Mouse (Mus musculus) kidney, postnatal 36 days (tissue): Measurements from ENCODE around the gene Il4i1.
"Not testable (repeated sequence)": the region's sequence is repeated elsewhere in the genome, so short reads cannot be mapped to it uniquely, and the experiment has no call there.

Source experiments
- DNase-seq, 2 experiments: peaks; one replicate each; pipeline ENCODE4 v3.0.0; 2021 to 2022; ENCODE audit warnings: mixed read lengths in 2 of 2

The Il4i1 gene

DNA sequence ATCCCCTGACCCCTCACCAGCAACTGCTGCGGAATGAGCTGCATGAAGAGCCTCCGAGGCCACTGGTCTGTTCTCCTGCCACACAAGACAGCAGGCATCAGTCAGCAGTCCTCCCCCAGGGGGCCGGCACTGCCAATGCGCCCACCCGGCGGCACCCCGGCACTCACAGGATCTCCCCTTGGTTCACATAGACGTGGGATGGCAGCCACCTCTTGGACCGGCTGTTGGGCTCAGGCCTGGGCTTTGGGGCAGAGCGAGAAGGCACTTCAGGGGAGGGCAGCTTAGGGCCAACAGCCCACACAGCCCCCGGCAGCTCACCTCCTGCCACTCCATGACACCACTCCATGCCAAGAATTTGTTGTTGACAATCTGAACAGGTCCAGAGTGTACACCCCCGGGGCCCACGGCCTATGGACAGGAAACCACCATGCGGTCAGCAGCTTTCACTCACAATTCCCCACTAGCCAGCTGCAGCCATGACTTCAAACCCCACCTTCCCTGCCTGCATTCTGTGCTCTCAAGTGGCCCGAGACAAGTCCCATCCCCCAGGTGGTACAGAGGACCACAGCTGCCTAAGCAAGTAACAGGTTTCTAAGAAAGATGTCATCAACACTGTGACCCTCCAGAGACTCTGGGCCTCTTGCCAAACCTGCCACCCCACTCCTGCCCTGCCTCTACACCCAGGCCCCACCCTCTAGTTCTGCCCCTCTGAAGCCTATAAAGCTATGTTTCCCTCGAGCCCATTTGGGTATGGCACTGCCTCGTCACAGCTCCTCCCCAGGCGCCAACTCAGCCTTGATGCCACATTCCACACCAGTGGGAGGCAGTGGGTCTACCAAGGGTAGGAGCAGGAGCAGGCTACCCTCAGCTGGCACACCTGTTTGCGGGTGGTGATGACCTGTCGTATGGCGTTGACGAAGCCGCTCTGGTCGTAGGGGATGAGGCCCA lies 48.7 kb downstream of the Il4i1 start:
- DNase-seq: no peak

DNA sequence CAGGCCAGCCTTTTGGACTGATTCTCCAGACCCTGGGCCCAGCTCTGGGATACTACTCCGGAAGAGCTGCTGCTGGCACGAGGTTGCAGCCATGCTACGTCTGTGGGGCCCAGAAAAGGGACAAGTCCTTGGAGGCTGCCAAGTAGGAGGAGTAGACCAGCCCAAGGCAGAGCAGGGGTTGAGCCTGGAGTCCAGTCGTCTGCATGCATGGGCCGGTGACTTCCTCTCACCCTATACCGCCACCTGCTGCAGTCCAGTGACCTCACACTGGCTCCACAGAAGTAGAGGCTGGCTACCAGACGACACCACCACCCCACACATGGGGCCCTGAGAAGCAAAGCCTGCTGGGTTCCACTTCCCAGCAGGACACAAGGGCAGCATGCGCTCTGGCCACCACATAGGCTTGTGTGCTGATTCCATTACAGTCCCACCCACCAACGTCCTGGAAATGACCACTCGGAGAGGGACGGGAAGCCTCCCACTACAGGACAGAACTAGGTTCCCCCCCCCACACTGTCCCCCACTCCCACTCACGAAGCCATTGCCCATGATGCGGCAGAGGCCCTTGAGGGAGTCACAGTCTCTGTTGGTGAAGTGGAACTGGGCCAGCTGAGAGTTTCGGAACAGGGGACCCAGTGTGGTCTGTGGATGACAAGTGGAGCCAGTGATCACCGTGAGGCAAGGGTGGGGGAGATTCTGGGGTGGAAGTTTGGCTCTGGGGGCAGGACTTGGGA lies 50.3 kb downstream of the Il4i1 start:
- peak; percentile 72 to 75 for DNase-seq

DNA sequence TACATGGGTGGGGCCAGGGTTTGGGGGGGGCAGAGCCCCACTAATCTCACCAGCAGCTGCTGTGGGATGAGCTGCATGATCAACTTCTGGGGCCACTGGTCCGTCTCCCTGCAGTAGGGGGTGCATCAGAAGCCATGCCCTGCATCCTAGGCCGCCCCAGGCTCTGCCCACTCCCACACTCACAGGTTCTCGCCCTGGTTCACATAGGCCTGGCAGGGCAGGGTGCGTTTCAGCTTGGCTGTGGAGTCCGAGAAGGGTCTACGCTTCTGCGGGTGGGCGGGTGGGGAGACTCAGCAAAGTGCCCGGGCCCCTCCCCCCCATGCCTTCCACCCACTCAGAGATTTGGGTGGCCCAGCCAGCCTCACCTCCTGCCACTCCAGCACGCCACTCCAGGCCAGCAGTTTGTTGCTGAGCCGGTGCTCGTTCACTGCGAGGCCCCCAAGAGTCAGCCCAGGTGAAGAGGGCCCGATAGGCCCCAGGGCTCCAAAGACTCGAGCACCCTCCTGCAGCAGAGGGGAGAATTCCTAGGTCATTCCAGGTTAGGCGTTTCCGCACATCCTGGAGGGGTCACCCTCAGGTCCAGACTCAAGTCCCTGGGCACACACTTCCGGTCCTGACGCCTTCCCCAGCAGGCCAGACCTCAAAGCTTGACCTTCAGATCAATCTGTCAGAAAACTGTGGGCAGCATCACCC lies 51.0 kb downstream of the Il4i1 start:
- DNase-seq: no peak

DNA sequence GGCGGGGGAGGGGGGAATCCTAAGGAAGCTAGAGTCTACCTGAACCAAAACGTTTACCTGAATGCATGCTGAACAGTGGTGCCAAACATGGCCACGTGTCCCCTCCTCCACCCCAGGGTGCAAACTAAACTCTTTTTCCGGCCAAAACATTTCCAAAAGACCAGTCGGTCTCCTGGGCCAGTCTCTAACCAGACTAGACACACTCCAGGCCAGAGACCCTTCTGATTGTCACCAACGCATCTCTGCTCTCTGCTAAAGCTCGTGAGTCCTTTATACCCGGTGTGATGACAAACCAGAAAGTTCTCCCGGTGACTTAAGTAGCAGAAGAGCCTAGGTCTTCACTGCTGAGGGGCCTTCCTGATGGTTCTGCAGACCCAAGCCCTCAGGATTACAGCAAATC lies 51.6 kb downstream of the Il4i1 start:
- no peak for DNase-seq

DNA sequence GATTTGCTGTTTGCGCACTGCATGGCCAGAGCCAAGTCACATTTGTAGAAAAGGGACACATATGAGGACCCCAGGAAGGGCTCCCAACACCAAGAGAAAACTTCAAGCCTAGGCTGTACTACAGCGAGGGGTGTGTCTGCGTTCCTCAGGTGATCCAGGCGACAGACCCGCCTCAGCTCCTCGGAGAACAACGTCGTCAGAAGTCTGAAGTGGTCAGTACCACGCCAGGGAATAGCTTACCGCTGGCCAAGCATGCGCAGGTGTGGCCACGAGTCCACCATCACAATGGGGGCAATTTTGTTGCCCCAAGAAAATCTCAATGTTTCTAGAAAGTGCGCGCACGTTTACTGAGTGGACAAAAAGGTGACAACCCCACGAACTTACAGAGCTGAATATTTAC lies 52.3 kb downstream of the Il4i1 start:
- peak; percentile 44 to 54 for DNase-seq

DNA sequence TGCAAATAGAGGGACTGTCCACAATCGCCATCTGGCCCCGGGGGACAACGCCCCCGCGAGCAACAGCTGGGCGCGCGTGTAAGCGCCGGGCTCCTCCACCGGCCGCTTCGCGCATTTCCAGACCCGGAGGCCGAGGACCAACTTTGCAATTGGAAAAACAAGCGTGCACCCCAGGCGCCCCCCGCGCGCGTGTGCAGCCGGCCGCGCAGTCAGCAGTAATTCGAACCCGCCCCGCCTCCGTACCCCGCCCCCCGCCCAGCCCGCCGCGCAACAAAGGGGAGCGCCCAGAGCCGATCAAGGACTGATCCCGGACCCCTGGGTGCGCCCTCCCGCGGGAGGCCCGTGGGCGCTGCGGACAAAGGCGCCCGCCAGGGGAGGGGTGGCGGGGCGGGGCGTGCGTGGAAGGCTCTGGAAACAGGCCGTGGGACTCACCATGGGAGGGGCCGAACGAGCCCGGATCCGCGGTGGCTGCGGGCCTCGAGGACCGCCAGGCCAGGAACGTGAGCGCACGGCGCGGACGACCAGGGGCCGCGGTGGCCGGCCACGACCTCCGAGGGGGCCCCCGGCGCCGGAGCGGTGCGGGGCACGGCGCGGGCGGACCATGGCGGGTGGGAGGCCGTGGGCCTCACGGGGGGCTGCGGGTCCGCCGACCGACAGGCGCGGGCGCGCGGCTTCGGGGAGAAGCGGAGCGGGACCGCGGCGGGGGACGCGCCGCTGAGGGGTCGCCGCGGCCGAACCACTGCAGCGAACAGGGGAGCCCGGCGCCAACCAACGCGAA lies 52.9 kb downstream of the Il4i1 start:
- peak; percentile 62 to 83 for DNase-seq

DNA sequence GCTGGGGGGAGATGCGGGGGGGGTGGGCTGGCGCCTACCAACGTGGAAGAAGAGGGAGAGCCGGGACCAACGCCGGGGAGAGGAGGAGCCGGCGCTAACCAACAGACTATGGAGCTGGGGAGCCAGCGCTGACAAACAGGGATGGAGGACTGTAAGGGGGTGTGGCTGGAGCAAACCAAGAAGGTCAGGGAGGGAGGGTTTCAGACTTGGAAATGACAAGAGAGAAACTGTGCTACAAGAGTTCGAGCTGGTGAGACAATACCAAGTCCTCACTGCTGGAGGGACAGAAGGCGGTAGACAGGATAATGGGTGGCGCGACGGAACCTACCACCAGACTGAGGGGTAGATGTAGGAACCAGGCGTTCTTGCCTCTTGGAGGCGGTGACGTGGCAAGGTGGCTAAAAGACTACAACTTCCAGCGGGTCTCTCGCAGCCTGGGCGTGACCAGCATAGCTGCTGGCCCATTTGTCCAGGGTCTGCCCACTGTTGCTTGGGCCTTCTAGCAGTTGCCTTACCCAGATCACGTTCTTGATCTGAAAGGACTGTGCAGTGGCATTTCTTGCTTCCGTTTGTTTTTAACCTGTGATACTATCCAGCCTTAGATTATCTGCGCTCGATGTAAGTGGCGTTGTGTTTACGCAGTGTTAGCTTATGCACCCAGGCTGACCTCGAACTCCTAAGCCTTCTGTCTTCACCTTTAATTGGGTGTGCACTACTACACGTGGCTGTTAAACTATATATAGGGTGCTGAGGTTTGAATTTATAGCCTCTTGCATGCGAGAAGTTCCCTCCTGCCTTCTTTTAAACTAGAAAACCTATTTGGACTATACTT lies 53.7 kb downstream of the Il4i1 start, which contains the start of gene Ptov1:
Gene Ptov1 (minus strand): TSS at position 92 of the 832 bp plus-strand sequence.
- peak; percentile 93 to 96 for DNase-seq

DNA sequence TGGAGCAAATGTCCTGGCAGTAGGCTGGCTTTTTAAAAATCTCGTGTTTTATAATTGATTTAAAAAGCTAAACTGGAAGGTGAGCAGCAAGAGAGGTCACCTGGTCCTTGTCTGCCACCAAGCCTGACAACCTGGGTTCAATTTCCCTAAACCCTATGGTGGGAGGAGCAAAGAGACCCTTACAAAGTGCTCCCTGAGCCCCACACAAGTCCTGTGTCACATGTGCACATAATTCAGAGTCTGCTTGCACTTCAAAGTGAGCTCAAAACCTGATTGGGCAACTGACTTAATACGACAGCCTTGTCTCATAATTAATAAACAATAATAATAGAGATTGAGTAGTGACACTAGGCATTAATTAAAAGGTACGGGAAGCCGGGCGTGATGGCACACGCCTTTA lies 54.4 kb downstream of the Il4i1 start:
- no peak for DNase-seq

DNA sequence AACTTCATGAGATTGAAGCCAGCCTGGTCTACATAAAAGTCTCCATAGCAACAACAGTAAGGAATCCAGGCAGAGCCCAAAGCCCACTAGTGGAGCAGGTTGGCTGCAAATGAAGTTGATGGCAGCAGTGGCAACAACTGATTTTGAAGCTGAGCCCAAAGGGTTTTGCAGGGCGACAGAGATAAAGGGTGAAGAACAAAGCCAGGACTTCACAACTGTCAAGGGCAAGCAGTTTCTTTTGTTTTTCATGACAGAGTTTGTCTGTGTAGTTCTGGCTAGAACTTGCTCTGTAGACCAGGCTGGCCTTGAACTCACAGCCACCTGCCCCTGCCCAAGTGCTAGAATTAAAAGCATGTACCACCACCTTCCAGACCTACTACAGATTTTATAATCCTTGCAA lies 55.0 kb downstream of the Il4i1 start:
- DNase-seq: no peak

DNA sequence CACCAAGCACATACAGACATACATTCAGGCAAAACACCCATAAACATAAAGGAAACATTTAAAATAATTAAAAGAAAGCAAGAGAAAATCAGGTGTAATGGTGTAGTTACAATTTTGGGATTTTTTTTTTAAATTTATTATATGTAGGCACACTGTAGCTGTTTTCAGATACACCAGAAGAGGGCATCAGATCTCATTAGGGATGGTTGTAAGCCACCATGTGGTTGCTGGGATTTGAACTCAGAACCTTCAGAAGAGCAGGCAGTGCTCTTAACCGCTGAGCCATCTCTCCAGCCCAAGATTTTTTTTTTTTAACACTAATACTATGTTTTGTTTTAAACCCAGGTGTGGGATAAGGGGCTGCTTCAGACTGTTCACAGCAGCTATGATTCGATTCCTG lies 55.6 kb downstream of the Il4i1 start:
- not testable (repeated sequence) for DNase-seq

DNA sequence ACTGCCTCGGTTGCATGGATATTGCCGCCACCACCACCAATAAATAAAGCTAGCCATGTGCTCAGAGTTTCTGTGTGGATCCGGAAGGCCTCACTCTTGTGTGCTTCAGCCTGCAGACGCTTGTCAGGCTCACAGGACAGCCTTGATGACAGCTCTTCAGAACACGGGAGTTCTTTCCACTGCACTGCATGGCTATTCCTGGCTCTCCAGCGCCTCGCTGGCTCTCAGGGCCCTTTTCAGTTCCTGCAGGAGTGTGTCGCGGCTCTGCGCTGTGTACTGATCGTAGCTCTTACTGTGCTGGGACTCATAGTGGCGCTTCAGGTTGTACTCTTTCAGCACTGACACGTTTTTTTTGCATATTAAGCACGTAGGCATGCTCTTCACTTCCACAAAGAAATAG lies 61.6 kb downstream of the Il4i1 start:
- no peak for DNase-seq

DNA sequence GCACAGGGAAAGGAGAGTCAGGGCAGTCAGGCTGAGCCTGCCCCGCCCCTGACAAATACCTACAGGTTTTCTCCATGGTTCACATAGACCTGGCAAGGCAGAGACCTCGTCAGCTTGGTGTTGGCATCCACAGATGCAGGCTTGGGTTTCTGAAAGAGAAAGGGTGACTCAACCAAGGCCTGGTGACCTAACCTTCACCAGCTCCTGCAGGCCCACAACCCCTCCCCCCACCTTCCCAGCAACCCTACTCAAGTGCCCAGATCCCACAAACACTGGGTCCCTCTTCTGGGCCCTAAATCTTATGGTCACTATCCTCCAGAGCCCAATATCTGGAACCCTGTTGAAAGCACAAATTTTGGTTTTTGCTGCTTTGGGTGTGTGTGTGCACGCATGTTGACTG lies 66.8 kb downstream of the Il4i1 start:
- no peak for DNase-seq

DNA sequence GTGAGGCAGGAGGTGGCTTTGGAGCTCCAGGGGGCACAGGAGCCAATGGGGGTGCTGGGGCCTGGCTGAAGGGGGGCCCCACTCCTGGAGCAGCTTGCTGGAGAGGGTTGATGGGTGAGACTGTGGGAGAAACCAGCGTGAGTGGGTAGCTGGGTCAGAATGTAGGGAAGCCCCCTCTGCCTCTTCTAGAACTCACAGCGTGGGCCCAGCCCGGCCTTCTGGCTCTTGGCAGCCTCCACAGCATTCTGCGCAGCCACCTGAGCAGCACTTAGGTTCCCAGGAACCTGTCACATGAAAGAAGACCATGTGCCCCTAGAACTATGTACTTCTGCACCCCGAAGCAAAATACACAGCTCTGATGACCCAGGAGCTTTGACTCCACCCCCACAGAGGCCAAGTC lies 68.5 kb downstream of the Il4i1 start:
- DNase-seq: no peak

DNA sequence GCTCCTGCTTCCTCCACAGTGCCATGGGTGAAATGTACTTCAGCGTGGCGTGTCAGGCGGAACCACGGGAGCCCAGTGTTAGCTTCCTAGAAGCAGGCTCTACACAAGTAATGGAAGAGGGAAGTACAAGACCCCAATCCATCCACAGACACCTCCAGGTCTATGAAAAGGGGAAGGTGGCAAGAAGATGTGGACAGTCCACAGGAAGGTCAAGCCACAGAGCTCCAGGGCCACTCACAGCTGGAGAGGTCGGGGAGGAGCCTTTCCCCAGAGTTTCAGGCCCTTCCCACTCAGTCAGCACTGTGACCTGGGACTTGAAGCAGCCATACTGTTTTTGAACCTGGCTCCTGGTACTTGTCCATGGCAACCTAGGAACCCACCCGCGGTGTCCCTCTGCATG lies 70.8 kb downstream of the Il4i1 start:
- DNase-seq: no peak

DNA sequence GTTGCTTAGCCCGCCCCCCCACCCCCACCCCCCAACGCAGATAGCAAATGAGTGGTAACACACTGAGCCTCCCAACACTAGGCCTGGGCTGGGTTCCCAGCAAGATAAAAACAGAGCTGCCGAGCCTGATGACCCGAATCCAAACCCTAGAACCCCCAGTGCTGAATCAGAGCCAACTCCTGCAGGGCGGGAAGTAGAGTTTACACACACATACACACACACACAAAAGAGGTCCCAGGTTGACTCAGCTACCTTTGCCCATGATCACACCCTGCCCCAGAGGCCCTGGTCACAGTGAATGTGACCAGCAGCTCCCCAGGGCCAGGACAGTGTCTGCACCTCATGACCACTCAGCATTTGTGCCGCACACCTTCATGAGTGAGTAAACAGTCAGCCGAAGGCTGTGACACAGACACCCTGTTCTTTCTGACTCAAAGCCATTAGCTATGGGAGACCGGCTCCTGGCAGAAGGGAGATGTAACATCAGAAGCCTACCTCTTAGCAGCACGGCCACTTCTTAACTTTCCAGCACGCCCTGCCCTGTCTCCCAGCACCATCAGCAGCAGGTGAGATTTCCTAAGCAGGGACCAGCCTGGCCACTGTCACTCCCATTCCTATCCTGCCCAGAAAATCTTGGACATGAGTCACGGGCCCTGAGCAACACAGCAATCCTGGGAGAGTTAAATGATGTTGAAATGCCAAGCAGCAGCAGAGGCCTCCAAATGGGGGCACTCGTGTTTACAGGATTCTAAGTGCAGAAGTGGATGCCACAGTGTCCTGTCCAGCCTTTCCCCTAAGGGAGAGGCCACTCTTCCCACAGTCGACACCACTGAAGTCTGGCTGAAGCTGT lies 72.3 kb downstream of the Il4i1 start:
- no peak for DNase-seq

DNA sequence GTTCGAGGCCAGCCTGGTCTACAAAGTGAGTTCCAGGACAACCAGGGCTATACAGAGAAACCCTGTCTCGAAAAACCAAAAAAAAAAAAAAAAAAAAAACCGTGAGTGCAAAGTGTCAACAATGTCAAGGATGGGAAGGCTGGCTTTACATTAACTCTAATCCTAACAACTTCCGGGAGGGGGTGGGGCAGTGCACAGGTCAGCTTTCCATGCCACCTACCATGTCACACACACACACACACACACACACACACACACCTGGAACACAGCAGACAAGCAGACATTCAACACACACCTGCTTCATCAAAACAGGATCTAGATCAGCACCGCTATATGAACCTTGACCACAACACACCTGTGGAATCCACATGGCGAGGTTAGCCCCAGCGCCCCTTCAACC lies 74.0 kb downstream of the Il4i1 start:
- no peak for DNase-seq
